Mouse (Mus musculus): Measurements from ENCODE around the gene H2al1h.

GRCm38 (mm10) chrX:11361261-11361660 is 40.0 kb downstream of the H2al1h start:
- TF ChIP-seq CTCF (IDR thresholded peaks at IDR 0.05; ENCODE audit: borderline replicate concordance, extremely low read depth, insufficient read depth, insufficient read length) (no peak), POLR2A (IDR thresholded peaks at IDR 0.05; ENCODE audit: borderline replicate concordance, extremely low read depth, insufficient read depth, insufficient read length, poor library complexity, severe bottlenecking) (no peak)
